Mouse (Mus musculus): ENCODE data around the gene Pcgf2.

Pcgf2 gene

DNA sequence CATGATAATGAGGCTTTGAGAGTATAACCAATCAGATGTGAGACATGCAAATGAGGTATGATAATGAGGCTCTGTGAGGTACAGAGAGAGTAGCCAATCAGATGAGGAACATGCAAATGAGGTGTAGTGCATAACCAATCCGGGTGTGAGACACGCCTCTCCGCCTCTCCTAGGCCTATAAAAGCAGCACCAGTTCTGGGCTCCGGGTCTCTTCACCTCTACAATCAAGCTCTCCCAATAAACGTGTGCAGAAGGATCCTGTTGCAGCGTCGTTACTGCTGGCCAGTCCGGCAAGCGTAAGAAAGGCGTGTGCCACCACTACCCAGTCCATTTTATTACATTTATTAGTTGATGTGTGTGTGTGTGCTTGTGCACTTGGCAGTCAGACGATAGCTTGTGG is 46.9 kb downstream of the Pcgf2 start:
- WGBS, result 94% methylated on average over 11 of the region's 11 CpGs

- 41% methylated on average over 5 of the region's 5 CpGs for WGBS
Measured at GRCm38 (mm10) chr11:97650341-97650740, 50.0 kb downstream of the Pcgf2 start.

DNA sequence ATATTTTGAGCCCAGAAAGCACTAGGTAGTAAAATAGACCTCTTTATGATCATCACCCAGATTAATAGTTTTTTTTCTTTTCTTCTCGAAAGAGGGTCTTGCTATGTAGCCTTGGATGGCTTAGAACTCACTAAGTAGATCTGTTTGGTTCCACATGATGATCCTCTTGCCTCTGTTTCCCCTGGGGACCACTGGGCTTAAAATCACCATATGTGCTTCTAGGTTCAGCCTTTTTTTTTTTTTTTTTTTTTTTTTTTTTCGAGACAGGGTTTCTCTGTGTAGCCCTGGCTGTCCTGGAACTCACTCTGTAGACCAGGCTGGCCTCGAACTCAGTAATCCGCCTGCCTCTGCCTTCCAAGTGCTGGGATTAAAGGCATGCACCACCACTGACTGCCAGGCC is 51.8 kb downstream of the Pcgf2 start:
- WGBS, result 65% methylated on average over 4 of the region's 4 CpGs

DNA sequence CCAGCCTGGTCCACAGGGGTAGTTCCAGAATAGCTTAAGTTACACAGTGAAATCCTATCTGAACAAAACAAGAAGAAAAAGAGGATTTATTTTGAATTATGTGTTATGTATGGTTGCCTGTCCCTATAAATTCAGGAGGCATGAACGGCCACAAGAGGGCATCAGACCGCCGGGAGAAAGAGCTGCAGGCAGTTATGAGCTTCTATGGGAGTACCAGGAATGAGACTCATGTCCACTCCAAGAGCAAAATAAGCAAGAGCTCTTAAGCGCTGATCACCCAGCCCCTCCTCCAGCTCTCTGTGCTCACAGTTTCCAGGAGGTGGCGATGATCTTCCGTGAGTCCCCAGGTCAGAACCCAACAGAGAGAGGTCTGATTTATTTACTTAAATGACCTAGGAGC is 55.5 kb downstream of the Pcgf2 start:
- WGBS, result 8% methylated on average over 6 of the region's 6 CpGs

GRCm38 (mm10) chr11:97643380-97644055 is 56.8 kb downstream of the Pcgf2 start:
- WGBS, result 86% methylated on average over 8 of the region's 8 CpGs

DNA sequence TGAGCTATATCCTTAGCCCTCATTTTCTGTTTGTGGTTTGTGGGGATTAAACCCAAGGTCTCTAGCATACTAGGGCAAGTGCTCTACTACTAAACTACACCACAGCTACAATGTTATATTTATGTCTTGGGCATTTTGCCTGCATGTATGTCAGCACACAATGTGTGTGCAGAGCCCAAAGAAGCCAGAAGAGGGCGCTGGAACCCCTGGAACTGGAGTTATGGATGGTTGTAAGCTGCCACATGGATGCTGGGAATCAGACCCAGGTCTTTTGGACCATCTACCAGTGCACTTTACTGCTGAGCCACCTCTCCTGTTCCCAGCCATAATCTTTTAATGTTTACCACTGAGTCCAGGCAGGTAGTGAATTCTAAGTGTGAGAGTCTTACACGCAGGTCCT is 57.6 kb downstream of the Pcgf2 start:
- 55% methylated on average over 2 of the region's 2 CpGs for WGBS

- WGBS, result 39% methylated on average over 8 of the region's 8 CpGs
Measured at GRCm38 (mm10) chr11:97641668-97642067, 58.6 kb downstream of the Pcgf2 start.
